In the genomic region with DNA sequence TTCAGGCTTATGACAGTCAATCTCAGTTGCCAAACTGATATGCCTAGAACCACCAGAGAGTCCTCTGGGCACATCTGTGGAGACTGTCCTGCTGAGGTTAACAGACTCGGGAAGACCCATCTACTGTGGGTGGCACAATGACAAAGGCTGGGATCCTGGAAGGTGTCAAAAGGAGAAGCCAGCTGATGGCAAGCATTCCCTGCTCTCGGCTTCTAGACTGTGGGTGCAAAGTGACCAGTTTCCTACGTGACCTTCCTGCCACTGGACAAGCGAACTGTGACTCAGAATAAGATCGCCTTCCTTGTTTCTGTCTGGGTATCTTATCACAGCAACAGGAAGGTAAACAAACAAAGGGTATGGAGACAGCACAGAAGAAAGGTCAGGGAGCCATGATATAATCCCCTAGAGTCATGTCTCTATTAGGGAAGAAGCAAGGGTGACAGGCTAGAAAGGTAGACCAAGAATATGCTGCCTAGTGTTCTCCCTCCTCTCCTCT, we compare ENCODE assay signal across 9 mouse cellular contexts. TPM values are rescaled to one million over a fixed set of nuclear protein-coding genes. Genes with fewer than 3 reads are reported as not detected.
DNase-seq lines count a peak whose midpoint lies in the region; ATAC-seq and TF ChIP-seq lines count a peak whose summit lies in the region.
"Had no signal": no experiment of that assay in that cellular context is flagged by ENCODE, and none has a peak within 500 bp of the region (broad histone marks: within the 10 kb centered on the region; RNA-seq: fewer than 3 reads in every experiment).

No protein-coding gene starts in this region.

- no peaks in the 10 kb centered on the region for H3K27me3 ChIP-seq in limb, embryonic 12.5 days
- no peaks in the 10 kb centered on the region for H3K27me3 ChIP-seq in limb, embryonic 10.5 days (ENCODE audit: low read depth, poor library complexity, severe bottlenecking)
- H3K27me3 ChIP-seq in liver, embryonic 12.5 days (replicated peaks): no peaks in the 10 kb centered on the region
- H3K27me3 ChIP-seq in small intestine, adult 2 months (ENCODE audit: control insufficient read depth, insufficient read depth, low read length): no peaks in the 10 kb centered on the region

- peaks cover 41% of the 10 kb centered on the region for H3K36me3 ChIP-seq in limb, embryonic 12.5 days
- peaks cover 34% of the 10 kb centered on the region for H3K36me3 ChIP-seq in limb, embryonic 10.5 days
- H3K36me3 ChIP-seq in liver, embryonic 12.5 days: peaks cover 27% of the 10 kb centered on the region
- H3K36me3 ChIP-seq in small intestine, adult 2 months (ENCODE audit: control insufficient read depth, insufficient read depth, low read length): peaks cover 16% of the 10 kb centered on the region

- ATAC-seq in limb, embryonic 12.5 days (ENCODE audit: insufficient number of reproducible peaks, insufficient read depth, low FRiP score, low TSS enrichment, low read depth): no peak
- ATAC-seq in liver, embryonic 12.5 days: no peak
- ATAC-seq: inflammation-experienced regulatory T-cells, adult 6 months had no signal

- H3K9me3 ChIP-seq in limb, embryonic 12.5 days: no peaks in the 10 kb centered on the region
- H3K9me3 ChIP-seq in limb, embryonic 10.5 days (replicated peaks): no peaks in the 10 kb centered on the region
- no peaks in the 10 kb centered on the region for H3K9me3 ChIP-seq in liver, embryonic 12.5 days (replicated peaks)

- H3K4me1 ChIP-seq in limb, embryonic 12.5 days (replicated peaks): peaks cover 12% of the 10 kb centered on the region
- peaks cover 15% of the 10 kb centered on the region for H3K4me1 ChIP-seq in limb, embryonic 10.5 days
- peaks cover 27% of the 10 kb centered on the region for H3K4me1 ChIP-seq in liver, embryonic 12.5 days
- peaks cover 5% of the 10 kb centered on the region; the same call in 1 of the 2 replicates for H3K4me1 ChIP-seq in small intestine, adult 2 months (ENCODE audit: control insufficient read depth, insufficient read depth, insufficient read length, low read length)

- no peak overlapping the region for H3K9ac ChIP-seq in limb, embryonic 12.5 days (replicated peaks)
- 0 out of 2 replicates have a peak overlapping the region, but pooled peaks have one; percentile 12 for H3K9ac ChIP-seq in liver, embryonic 12.5 days

- H3K4me2 ChIP-seq in limb, embryonic 12.5 days: peak overlapping the region; percentile 69; the same call in 1 of the 2 replicates
- H3K4me2 ChIP-seq in liver, embryonic 12.5 days: peak overlapping the region; percentile 84

- peak; percentile 14 for DNase-seq in adrenal gland, postnatal 14 days
- DNase-seq in adrenal gland, adult 8-10 months: no peak
- no peak for DNase-seq in limb, embryonic 10.5 days (ENCODE audit: low spot score)
- DNase-seq in spleen, postnatal 4 days (ENCODE audit: low spot score in 2 of 2): no peak
- no peak for DNase-seq in testis, postnatal 10 days (ENCODE audit: low spot score)

- H3K4me3 ChIP-seq in limb, embryonic 12.5 days (replicated peaks): 0 out of 2 replicates have a peak overlapping the region, but pooled peaks have one; percentile 87
- H3K4me3 ChIP-seq in limb, embryonic 10.5 days: no peak overlapping the region
- no peak overlapping the region for H3K4me3 ChIP-seq in liver, embryonic 12.5 days
- H3K4me3 ChIP-seq in small intestine, adult 2 months (ENCODE audit: low read depth, low read length): no peak overlapping the region

- TF ChIP-seq CTCF in small intestine, adult 2 months (IDR thresholded peaks at IDR 0.05; ENCODE audit: extremely low read depth, insufficient read length, insufficient replicate concordance, low read depth, low read length): no peak

- H3K27ac ChIP-seq in limb, embryonic 12.5 days: no peak overlapping the region
- H3K27ac ChIP-seq in limb, embryonic 10.5 days: no peak overlapping the region
- no peak overlapping the region for H3K27ac ChIP-seq in liver, embryonic 12.5 days
- H3K27ac ChIP-seq in small intestine, adult 2 months (ENCODE audit: insufficient read depth, low read depth, low read length): peak overlapping the region; percentile 62

- 72% methylated on average over 5 of the region's 5 CpGs for WGBS in limb, embryonic 12.5 days
- 66% methylated on average over 5 of the region's 5 CpGs for WGBS in limb, embryonic 10.5 days
- 52% methylated on average over 5 of the region's 5 CpGs for WGBS in liver, embryonic 12.5 days (ENCODE audit: insufficient replicate concordance)
- WGBS in small intestine, adult 2 months: 37% methylated on average over 5 of the region's 5 CpGs

- TF ChIP-seq POLR2A in small intestine, adult 2 months (IDR thresholded peaks at IDR 0.05; ENCODE audit: low read depth, low read length): no peak

RNA-seq across cellular contexts. Expression of a gene that starts 1.4 kb away (rescaled TPM):
- total RNA-seq in adrenal gland, postnatal 14 days (2021): 52.8 and 57.8 TPM in 2 replicates
- 10 to 100 TPM; 64.6 to 83.3 (median 76.3) TPM for total RNA-seq in adrenal gland, adult 8-10 months (2022)
- polyA plus RNA-seq in limb, embryonic 12.5 days (2016; fragmentation: Nextera tagmentation; extraction: Ambion mirVana): 67.3 and 75.6 TPM in 2 replicates
- 61.0 and 67.6 TPM in 2 replicates for polyA plus RNA-seq in limb, embryonic 10.5 days (2016; fragmentation: Nextera tagmentation; extraction: Ambion mirVana)
- 37.2 and 42.1 TPM in 2 replicates for polyA plus RNA-seq in liver, embryonic 12.5 days (2016; fragmentation: Nextera tagmentation; extraction: Ambion mirVana)
- 14.8 and 31.3 TPM in 2 replicates for polyA plus RNA-seq in small intestine, adult 2 months (2012; rRNA removed)

RNA-seq across cellular contexts. Expression of a gene that starts 1.5 kb away (rescaled TPM):
- 29.5 and 36.4 TPM in 2 replicates for total RNA-seq in adrenal gland, postnatal 14 days (2021)
- total RNA-seq in adrenal gland, adult 8-10 months (2022): 10 to 100 TPM; 20.8 to 33.3 (median 29.6) TPM
- 50.7 and 56.4 TPM in 2 replicates for polyA plus RNA-seq in limb, embryonic 12.5 days (2016; fragmentation: Nextera tagmentation; extraction: Ambion mirVana)
- 45.4 and 47.7 TPM in 2 replicates for polyA plus RNA-seq in limb, embryonic 10.5 days (2016; fragmentation: Nextera tagmentation; extraction: Ambion mirVana)
- polyA plus RNA-seq in liver, embryonic 12.5 days (2016; fragmentation: Nextera tagmentation; extraction: Ambion mirVana): 14.6 and 15.9 TPM in 2 replicates
- 3.5 and 6.9 TPM in 2 replicates for polyA plus RNA-seq in small intestine, adult 2 months (2012; rRNA removed)
